Mouse (Mus musculus): Measurements from ENCODE around the gene Foxn3.

The Foxn3 gene

GRCm38 (mm10) chr12:99467256-99467883 lies 96.0 kb downstream of the Foxn3 start:
- DNase-seq (ENCODE audit: low spot score in 2 of 2) = peak; percentile 7 to 25

GRCm38 (mm10) chr12:99466426-99466825 lies 97.0 kb downstream of the Foxn3 start:
- no peak for DNase-seq (ENCODE audit: low spot score in 2 of 2)

GRCm38 (mm10) chr12:99464291-99464690 lies 99.1 kb downstream of the Foxn3 start:
- DNase-seq (ENCODE audit: low spot score in 2 of 2) = no peak

- DNase-seq (ENCODE audit: low spot score in 2 of 2) = no peak
These were observed 100.5 kb downstream of the Foxn3 start for GRCm38 (mm10) chr12:99462846-99463245.

GRCm38 (mm10) chr12:99462302-99462701 lies 101.1 kb downstream of the Foxn3 start:
- no peak for DNase-seq (ENCODE audit: low spot score in 2 of 2)

- peak in 1 of 2 experiments; percentile 25 for DNase-seq (ENCODE audit: low spot score in 2 of 2)
These were observed 105.7 kb downstream of the Foxn3 start for GRCm38 (mm10) chr12:99457521-99458205.

GRCm38 (mm10) chr12:99455580-99455979 lies 107.8 kb downstream of the Foxn3 start:
- DNase-seq (ENCODE audit: low spot score in 2 of 2) = no peak

- no peak for DNase-seq (ENCODE audit: low spot score in 2 of 2)
These were observed 109.0 kb downstream of the Foxn3 start for GRCm38 (mm10) chr12:99454394-99454793.

- no peak for DNase-seq (ENCODE audit: low spot score in 2 of 2)
These were observed 109.6 kb downstream of the Foxn3 start for GRCm38 (mm10) chr12:99453797-99454196.

- DNase-seq (ENCODE audit: low spot score in 2 of 2) = no peak
These were observed 113.3 kb downstream of the Foxn3 start for GRCm38 (mm10) chr12:99450076-99450475.

GRCm38 (mm10) chr12:99447791-99448190 lies 115.6 kb downstream of the Foxn3 start:
- DNase-seq (ENCODE audit: low spot score in 2 of 2) = no peak

GRCm38 (mm10) chr12:99445018-99445674 lies 118.2 kb downstream of the Foxn3 start:
- no peak for DNase-seq (ENCODE audit: low spot score in 2 of 2)

GRCm38 (mm10) chr12:99442819-99443218 lies 120.6 kb downstream of the Foxn3 start:
- no peak for DNase-seq (ENCODE audit: low spot score in 2 of 2)

GRCm38 (mm10) chr12:99440953-99441352 lies 122.4 kb downstream of the Foxn3 start:
- no peak for DNase-seq (ENCODE audit: low spot score in 2 of 2)

GRCm38 (mm10) chr12:99440022-99440421 lies 123.4 kb downstream of the Foxn3 start:
- no peak for DNase-seq (ENCODE audit: low spot score in 2 of 2)

- DNase-seq (ENCODE audit: low spot score in 2 of 2) = no peak
These were observed 128.2 kb downstream of the Foxn3 start for GRCm38 (mm10) chr12:99435189-99435588.

GRCm38 (mm10) chr12:99433402-99433801 lies 130.0 kb downstream of the Foxn3 start:
- no peak for DNase-seq (ENCODE audit: low spot score in 2 of 2)

GRCm38 (mm10) chr12:99431541-99431940 lies 131.8 kb downstream of the Foxn3 start:
- DNase-seq (ENCODE audit: low spot score in 2 of 2) = no peak

GRCm38 (mm10) chr12:99430992-99431391 lies 132.4 kb downstream of the Foxn3 start:
- no peak for DNase-seq (ENCODE audit: low spot score in 2 of 2)

- no peak for DNase-seq (ENCODE audit: low spot score in 2 of 2)
These were observed 134.3 kb downstream of the Foxn3 start for GRCm38 (mm10) chr12:99429101-99429500.

GRCm38 (mm10) chr12:99426207-99426916 lies 137.0 kb downstream of the Foxn3 start:
- DNase-seq (ENCODE audit: low spot score in 2 of 2) = no peak

GRCm38 (mm10) chr12:99419396-99419760 lies 144.0 kb downstream of the Foxn3 start:
- DNase-seq (ENCODE audit: low spot score in 2 of 2) = no peak

Measured in natural killer cell, adult 2 months (primary cell).